Mouse (Mus musculus): ENCODE results near the gene Olfr585.

Gene Olfr585

GRCm38 (mm10) chr7:103097420-103097819 is at the start of gene Olfr585:
Gene Olfr585, plus strand, starts transcription at chr7:103097720.
- no peak for DNase-seq (ENCODE audit: low read depth, low spot score)

- DNase-seq (ENCODE audit: low read depth, low spot score), result no peak
Observed at GRCm38 (mm10) chr7:103051000-103051399, 46.5 kb upstream of the Olfr585 start, which contains the start of gene Olfr583. Gene Olfr583, plus strand, starts transcription at chr7:103051300.

GRCm38 (mm10) chr7:103081585-103081984 is 15.9 kb upstream of the Olfr585 start, which contains the start of gene Olfr584:
Gene Olfr584, plus strand, starts transcription at chr7:103081885.
- DNase-seq (ENCODE audit: low read depth, low spot score), result no peak

- peak; percentile 6 for DNase-seq (ENCODE audit: low read depth, low spot score)
Observed at GRCm38 (mm10) chr7:103119406-103119805, 21.9 kb downstream of the Olfr585 start.

- DNase-seq (ENCODE audit: low read depth, low spot score), result no peak
Observed at GRCm38 (mm10) chr7:103125538-103125937, 28.0 kb downstream of the Olfr585 start, which contains the start of gene Olfr586. Gene Olfr586, minus strand, starts transcription at chr7:103125638.

- no peak for DNase-seq (ENCODE audit: low read depth, low spot score)
Observed at GRCm38 (mm10) chr7:103140579-103140978, 43.1 kb downstream of the Olfr585 start, which contains the start of gene Olfr588-ps1. Gene Olfr588-ps1, plus strand, starts transcription at chr7:103140879.

Measured in mesoderm, embryonic 11.5 days (tissue).